Mouse (Mus musculus): ENCODE results near the gene Ttc12.

DNA sequence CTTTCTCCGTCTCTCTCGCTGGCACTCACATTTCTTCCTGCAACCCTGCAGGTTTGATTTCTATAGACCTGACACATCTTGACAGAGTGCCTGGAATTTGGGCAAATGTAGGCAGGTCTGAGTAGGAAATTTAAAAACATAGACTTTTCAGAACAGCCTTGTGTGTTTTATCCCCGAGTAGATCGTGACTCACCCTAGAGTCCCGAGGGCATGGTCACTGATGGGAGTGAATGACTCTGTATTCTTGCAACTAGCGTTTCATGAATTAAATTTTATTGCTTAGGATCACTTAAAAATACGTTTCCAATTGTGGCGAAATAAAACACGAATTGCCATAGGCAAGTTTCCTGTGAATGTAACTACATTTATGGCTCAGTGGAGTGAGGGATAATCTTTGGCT, 37.9 kb upstream of the Ttc12 start:
- no peak for TF ChIP-seq EP300 (IDR thresholded peaks at IDR 0.05; ENCODE audit: low read depth)
- no peak for TF ChIP-seq CTCF (IDR thresholded peaks at IDR 0.05; ENCODE audit: low read depth)

Data from heart, postnatal 0 days (tissue).